Mouse (Mus musculus) E14TG2a.4 (cell line): ENCODE data around the gene Trim29.

ENCODE experiments used
- H3K27me3 ChIP-seq: 2 replicates; pipeline ENCODE4 v1.6.1; 2014; ENCODE audit warnings: low read length, control low read depth; ENCODE audit not compliant: insufficient read depth
- H3K36me3 ChIP-seq: 2 replicates; pipeline ENCODE4 v1.6.1; 2014; ENCODE audit warnings: low read length, control low read depth; ENCODE audit not compliant: insufficient read depth
- H3K4me1 ChIP-seq: replicated peaks from 2 replicates; pipeline ENCODE4 v1.6.1; 2014; ENCODE audit warnings: low read depth, low read length, control low read depth
- H3K4me3 ChIP-seq: replicated peaks from 2 replicates; pipeline ENCODE4 v1.5.1; 2014; ENCODE audit warnings: mild to moderate bottlenecking, low read length
- H3K9me3 ChIP-seq: 2 replicates; pipeline ENCODE4 v1.6.1; 2014; ENCODE audit warnings: low read length, control low read depth
- CTCF ChIP-seq: conservative IDR thresholded peaks from 2 replicates; pipeline ENCODE4 v1.5.1; 2014; ENCODE audit warnings: low read length
- NANOG ChIP-seq: IDR thresholded peaks from 2 replicates; pipeline ENCODE4 v1.6.1; 2014; ENCODE audit warnings: borderline replicate concordance, low read length, mixed read lengths
- POU5F1 ChIP-seq: IDR thresholded peaks from 2 replicates; pipeline ENCODE4 v1.6.1; 2014; ENCODE audit warnings: low read length, borderline replicate concordance

Gene Trim29

GRCm38 (mm10) chr9:43269166-43269565 lies 41.5 kb upstream of the Trim29 start:
- peaks cover 76% of the 10 kb centered on the region for H3K4me1 ChIP-seq
- no peaks in the 10 kb centered on the region for H3K36me3 ChIP-seq
- no peaks in the 10 kb centered on the region for H3K9me3 ChIP-seq
- TF ChIP-seq NANOG (no peak), POU5F1 (no peak), CTCF (no peak)
- peaks cover 49% of the 10 kb centered on the region for H3K27me3 ChIP-seq
- H3K4me3 ChIP-seq, result no peak overlapping the region

GRCm38 (mm10) chr9:43270723-43271252 lies 39.9 kb upstream of the Trim29 start:
- TF ChIP-seq POU5F1, result no peak
- TF ChIP-seq CTCF, result no peak
- TF ChIP-seq NANOG, result no peak
- Histone ChIP-seq H3K4me3 (peak overlapping the region; percentile 13; the same call in 1 of the 2 replicates), H3K4me1 (peaks cover 60% of the 10 kb centered on the region), H3K9me3 (no peaks in the 10 kb centered on the region), H3K27me3 (peaks cover 57% of the 10 kb centered on the region), H3K36me3 (no peaks in the 10 kb centered on the region)

- H3K27me3 ChIP-seq, result peaks cover 63% of the 10 kb centered on the region
- no peaks in the 10 kb centered on the region for H3K9me3 ChIP-seq
- TF ChIP-seq CTCF, result no peak
- TF ChIP-seq POU5F1, result no peak
- no peak for TF ChIP-seq NANOG
- no peaks in the 10 kb centered on the region for H3K36me3 ChIP-seq
- peaks cover 50% of the 10 kb centered on the region for H3K4me1 ChIP-seq
- peak overlapping the region; percentile 27 for H3K4me3 ChIP-seq
Observed at GRCm38 (mm10) chr9:43271761-43272518, 38.7 kb upstream of the Trim29 start.

- H3K36me3 ChIP-seq, result no peaks in the 10 kb centered on the region
- H3K4me1 ChIP-seq, result peaks cover 35% of the 10 kb centered on the region
- no peaks in the 10 kb centered on the region for H3K9me3 ChIP-seq
- no peak for TF ChIP-seq NANOG
- H3K4me3 ChIP-seq, result no peak overlapping the region
- H3K27me3 ChIP-seq, result peaks cover 66% of the 10 kb centered on the region
Observed at GRCm38 (mm10) chr9:43273735-43274134, 36.9 kb upstream of the Trim29 start.

DNA sequence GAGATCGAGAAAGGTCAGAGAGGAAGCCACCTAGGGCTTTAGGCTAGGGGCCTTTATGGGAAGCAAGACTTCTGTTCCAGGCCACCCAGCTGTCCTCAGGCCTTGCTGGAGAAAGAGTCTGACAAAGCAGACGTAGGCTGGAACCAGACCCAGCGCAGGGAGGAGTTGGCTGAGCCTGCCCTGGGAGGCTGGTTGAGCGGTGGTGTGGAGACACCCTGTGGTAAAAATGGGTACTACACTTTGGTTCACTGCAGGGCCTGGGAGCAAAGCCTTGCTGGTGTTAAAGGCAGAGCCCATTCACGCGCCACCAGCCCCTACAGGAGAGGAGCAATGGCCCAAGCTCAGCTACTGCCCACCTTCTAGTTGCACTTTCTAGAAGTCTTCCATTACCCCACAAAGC lies 26.4 kb upstream of the Trim29 start:
- H3K9me3 ChIP-seq, result 0 out of 2 replicates have a peak, but pooled peaks cover 5% of the 10 kb centered on the region
- H3K27me3 ChIP-seq, result peaks cover 63% of the 10 kb centered on the region
- TF ChIP-seq NANOG, result no peak
- TF ChIP-seq POU5F1, result no peak
- peak; percentile 87 for TF ChIP-seq CTCF
- H3K36me3 ChIP-seq, result no peaks in the 10 kb centered on the region
- peaks cover 19% of the 10 kb centered on the region for H3K4me1 ChIP-seq
- H3K4me3 ChIP-seq, result no peak overlapping the region

DNA sequence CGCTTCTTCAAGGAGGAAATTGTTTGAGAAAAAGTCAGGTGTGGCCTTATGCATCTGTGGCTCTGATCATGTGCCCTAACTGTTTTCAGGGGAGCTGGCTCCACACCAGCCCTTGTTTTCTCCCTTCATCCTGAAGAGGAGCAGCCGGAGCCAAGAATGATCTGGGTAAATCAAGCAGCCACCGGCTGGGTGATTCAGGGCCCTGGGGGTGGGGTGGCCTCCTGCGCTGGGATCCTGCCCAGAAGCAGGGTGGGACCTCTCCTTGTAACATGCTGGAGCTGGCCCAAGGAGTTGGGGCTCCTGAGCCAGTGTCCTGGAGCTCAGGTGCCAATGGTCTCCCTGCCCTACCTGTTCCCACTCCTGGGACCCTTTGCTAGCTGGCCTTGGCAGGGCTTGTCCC lies 25.4 kb upstream of the Trim29 start:
- TF ChIP-seq CTCF, result no peak
- no peak for TF ChIP-seq NANOG
- TF ChIP-seq POU5F1, result no peak
- Histone ChIP-seq H3K36me3 (no peaks in the 10 kb centered on the region), H3K27me3 (peaks cover 65% of the 10 kb centered on the region), H3K4me1 (peaks cover 19% of the 10 kb centered on the region), H3K9me3 (0 out of 2 replicates have a peak, but pooled peaks cover 5% of the 10 kb centered on the region), H3K4me3 (no peak overlapping the region)

DNA sequence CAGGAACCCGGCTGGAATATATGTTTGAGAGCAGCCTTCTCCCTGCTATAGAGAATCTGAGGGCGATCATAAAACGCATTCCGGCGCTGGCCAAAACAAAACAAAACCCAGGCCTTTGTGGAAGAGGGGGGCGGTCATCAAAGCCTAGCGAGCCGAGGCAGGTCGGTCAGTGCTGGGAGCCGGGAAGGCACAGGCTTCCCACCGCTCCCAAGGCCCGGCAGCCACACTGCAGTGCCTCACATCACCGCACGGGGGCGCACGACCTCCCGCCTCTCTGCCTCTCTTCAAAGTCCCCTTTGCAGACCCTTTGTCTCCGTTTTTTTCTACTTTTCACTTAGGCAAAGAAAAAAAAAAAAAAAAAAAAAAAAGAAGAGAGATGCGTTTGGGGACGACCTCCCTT lies 23.8 kb upstream of the Trim29 start:
- H3K27me3 ChIP-seq, result peaks cover 54% of the 10 kb centered on the region
- peaks cover 10% of the 10 kb centered on the region for H3K4me1 ChIP-seq
- H3K36me3 ChIP-seq, result no peaks in the 10 kb centered on the region
- TF ChIP-seq POU5F1 (no peak), CTCF (peak; percentile 89)
- 0 out of 2 replicates have a peak, but pooled peaks cover 5% of the 10 kb centered on the region for H3K9me3 ChIP-seq
- H3K4me3 ChIP-seq, result peak overlapping the region; percentile 24; the same call in 1 of the 2 replicates

- Histone ChIP-seq H3K4me1 (no peaks in the 10 kb centered on the region), H3K4me3 (no peak overlapping the region), H3K9me3 (no peaks in the 10 kb centered on the region), H3K36me3 (no peaks in the 10 kb centered on the region), H3K27me3 (peaks cover 19% of the 10 kb centered on the region)
- TF ChIP-seq CTCF (no peak), NANOG (no peak), POU5F1 (no peak)
Observed at GRCm38 (mm10) chr9:43293058-43293457, 17.6 kb upstream of the Trim29 start.

DNA sequence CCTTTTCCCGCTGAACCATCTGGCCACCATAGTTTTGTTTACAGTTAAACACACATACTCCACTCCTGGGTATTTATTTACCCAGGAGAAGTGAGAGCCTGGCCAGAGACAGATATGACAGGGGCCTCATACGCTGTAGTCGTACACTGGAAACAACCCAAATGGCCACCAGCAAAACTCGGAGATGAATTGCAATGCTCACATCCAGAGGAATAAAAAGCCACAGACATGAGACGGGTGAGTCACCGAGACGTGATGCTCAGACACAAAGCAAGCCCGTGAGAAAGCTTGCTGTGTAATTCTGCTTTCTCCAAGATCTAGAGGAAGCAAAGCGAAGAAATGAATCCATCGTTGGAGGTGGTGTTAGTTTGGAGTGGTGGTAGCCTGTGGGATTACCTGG lies 10.3 kb upstream of the Trim29 start:
- Histone ChIP-seq H3K36me3 (no peaks in the 10 kb centered on the region), H3K4me1 (peaks cover 4% of the 10 kb centered on the region; the same call in 1 of the 2 replicates), H3K27me3 (peaks cover 20% of the 10 kb centered on the region), H3K4me3 (no peak overlapping the region), H3K9me3 (no peaks in the 10 kb centered on the region)
- TF ChIP-seq POU5F1 (no peak), CTCF (no peak), NANOG (no peak)
